Mouse (Mus musculus): ENCODE data around the gene Trim3. TPM values are rescaled to one million over a fixed set of nuclear protein-coding genes. Genes with fewer than 3 reads are reported as not detected.

Trim3 gene
- total RNA-seq (2014; rRNA removed) (6.3 and 10.2 TPM in 2 replicates), polyA plus RNA-seq (2012; rRNA removed) (10.9 and 14.9 TPM in 2 replicates)

DNA sequence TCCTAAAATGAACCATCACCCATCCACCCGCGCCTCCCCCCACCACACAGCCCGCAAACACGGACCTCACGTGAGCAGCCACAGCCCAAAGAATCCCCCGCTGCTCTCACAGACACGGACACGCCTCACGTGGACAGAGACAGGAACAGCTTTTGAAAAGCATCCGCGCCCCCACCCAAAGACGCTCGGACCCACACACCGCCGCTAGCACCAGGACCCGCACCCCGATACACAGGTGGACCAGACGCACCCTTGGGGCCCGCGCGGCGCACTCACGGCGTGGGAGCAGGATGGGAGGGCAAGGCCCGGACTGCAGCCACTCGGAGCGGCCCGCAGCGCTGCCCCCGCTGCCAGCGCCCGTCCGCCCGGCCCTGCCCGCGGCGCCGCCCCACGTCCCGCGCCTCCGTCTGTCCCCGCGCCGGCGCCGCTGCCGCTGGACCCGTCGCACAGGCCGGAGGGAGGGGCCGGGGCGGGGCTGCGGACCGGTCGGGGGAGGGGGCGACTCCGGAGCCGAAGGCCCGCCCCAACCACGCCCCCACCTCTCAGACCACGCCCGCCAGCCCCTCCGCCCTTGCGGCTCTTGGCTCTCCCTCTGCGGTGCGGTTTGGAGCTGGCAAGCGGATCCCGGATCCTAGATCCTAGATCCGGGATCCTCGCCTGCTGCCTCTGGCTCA lies at the start of gene Trim3:
Gene Trim3 (minus strand): TSS at position 445 of the 674 bp plus-strand sequence.
- H3K4me3 ChIP-seq (ENCODE audit: insufficient read depth, low read depth, low read length): peak within 1 kb of the TSS; percentile 86
- peaks cover 3% of the 10 kb centered on the region; the same call in 1 of the 2 replicates for H3K79me2 ChIP-seq (ENCODE audit: control insufficient read depth, insufficient read depth, low read length)
- no peaks in the 10 kb centered on the region for H3K27me3 ChIP-seq (ENCODE audit: control insufficient read depth, insufficient read depth, low read length)
- peak within 1 kb of the TSS; percentile 64 for H3K27ac ChIP-seq (replicated peaks; ENCODE audit: insufficient read depth, low read depth, low read length)
- peaks cover 2% of the 10 kb centered on the region; the same call in 1 of the 2 replicates for H3K36me3 ChIP-seq (ENCODE audit: control insufficient read depth, insufficient read depth, low read length)
- under 1% methylated on average over 65 of the region's 71 CpGs for WGBS
- DNase-seq (ENCODE audit: extremely low read depth, low read depth, low spot score): peak; percentile 78
- TF ChIP-seq POLR2A (IDR thresholded peaks at IDR 0.05; ENCODE audit: extremely low read depth, insufficient read depth, low read length): 0 out of 2 replicates have a peak, but pooled peaks have one; percentile 36
- TF ChIP-seq CTCF (IDR thresholded peaks at IDR 0.05; ENCODE audit: low read depth, low read length): no peak
- H3K4me1 ChIP-seq (ENCODE audit: control insufficient read depth, insufficient read depth, low read length): peaks cover 8% of the 10 kb centered on the region; the same call in 1 of the 2 replicates
- peak within 1 kb of the TSS; percentile 91 for H3K9ac ChIP-seq (ENCODE audit: low read depth, low read length)

DNA sequence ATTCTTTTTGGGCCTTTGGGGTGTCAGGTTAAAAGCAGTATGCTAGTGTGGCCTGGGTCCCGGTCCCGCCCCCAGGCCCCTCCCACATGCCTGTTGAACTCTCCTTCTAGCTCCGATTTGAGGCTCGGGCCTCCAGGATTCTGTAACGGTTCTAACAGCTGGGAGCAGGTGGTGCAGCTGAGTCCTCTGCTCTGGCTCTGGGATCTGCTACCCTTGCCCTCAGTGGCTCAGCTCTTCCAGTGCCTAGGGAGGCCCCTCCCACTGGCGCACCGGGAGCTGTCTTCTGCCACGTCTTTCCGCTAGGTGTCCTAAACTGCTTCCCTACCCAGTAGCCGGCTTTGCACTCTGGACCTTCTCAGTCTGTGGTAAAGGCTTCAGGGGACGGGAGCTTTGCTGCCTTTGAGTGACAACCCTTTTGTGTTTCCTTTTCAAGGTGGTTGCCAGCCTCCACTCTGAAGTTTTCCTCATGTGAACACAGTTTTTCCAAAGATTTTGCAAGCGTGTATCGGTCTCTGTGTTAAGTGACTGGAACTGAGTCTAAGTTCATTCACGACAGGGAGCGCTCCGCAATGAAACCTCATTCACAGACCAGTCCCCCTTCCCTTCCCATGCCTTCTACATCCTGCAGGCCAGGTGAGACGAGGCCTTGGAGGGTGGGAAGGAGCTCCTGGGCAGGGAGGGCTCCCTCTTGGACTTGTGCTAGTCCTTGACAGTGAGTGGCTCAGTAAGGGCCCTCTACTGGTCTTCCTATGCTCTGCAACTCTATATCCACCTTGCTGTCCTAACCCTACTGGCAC lies 17.5 kb upstream of the Trim3 start, which contains the start of gene Dnhd1:
Gene Dnhd1 (plus strand): TSS at position 189 of the 797 bp plus-strand sequence.
- Histone ChIP-seq H3K4me3 (ENCODE audit: insufficient read depth, low read depth, low read length) (peak within 1 kb of the TSS; percentile 59), H3K27me3 (ENCODE audit: control insufficient read depth, insufficient read depth, low read length) (no peaks in the 10 kb centered on the region), H3K36me3 (ENCODE audit: control insufficient read depth, insufficient read depth, low read length) (peaks cover 4% of the 10 kb centered on the region; the same call in 1 of the 2 replicates), H3K9ac (ENCODE audit: low read depth, low read length) (peak within 1 kb of the TSS; percentile 71), H3K27ac (replicated peaks; ENCODE audit: insufficient read depth, low read depth, low read length) (peak within 1 kb of the TSS; percentile 88), H3K79me2 (ENCODE audit: control insufficient read depth, insufficient read depth, low read length) (no peaks in the 10 kb centered on the region), H3K4me1 (ENCODE audit: control insufficient read depth, insufficient read depth, low read length) (peaks cover 7% of the 10 kb centered on the region; the same call in 1 of the 2 replicates)
- 1% methylated on average over 17 of the region's 17 CpGs for WGBS
- DNase-seq (ENCODE audit: extremely low read depth, low read depth, low spot score): peak; percentile 92
- TF ChIP-seq POLR2A (IDR thresholded peaks at IDR 0.05; ENCODE audit: extremely low read depth, insufficient read depth, low read length): peak; percentile 46
- peak; percentile 72 for TF ChIP-seq CTCF (IDR thresholded peaks at IDR 0.05; ENCODE audit: low read depth, low read length)

DNA sequence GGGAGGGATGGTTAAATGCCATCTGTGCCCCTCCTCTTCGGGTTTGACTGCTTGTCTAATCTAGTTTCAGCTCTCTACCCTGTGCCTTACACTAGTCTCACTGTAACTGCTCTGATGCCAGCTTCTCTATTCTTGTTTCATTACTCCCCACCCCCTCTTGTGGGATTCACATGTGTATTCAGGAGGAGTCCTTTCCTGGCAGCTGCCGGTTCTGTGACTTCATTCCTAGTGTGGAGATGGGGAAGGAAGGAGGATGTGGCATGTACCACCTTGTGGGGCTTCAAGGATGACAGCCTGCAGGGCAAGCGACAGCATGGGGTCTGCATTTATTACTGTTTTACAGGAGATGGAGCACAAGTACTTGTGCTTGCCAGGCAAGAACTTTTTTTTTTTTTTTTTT lies 8.6 kb upstream of the Trim3 start:
- DNase-seq (ENCODE audit: extremely low read depth, low read depth, low spot score): no peak
- TF ChIP-seq CTCF (IDR thresholded peaks at IDR 0.05; ENCODE audit: low read depth, low read length) (no peak), POLR2A (IDR thresholded peaks at IDR 0.05; ENCODE audit: extremely low read depth, insufficient read depth, low read length) (no peak)
- Histone ChIP-seq H3K79me2 (ENCODE audit: control insufficient read depth, insufficient read depth, low read length) (peaks cover 14% of the 10 kb centered on the region; the same call in 1 of the 2 replicates), H3K9ac (ENCODE audit: low read depth, low read length) (no peak overlapping the region; the same call in 1 of the 2 replicates), H3K27me3 (ENCODE audit: control insufficient read depth, insufficient read depth, low read length) (no peaks in the 10 kb centered on the region), H3K4me1 (ENCODE audit: control insufficient read depth, insufficient read depth, low read length) (peaks cover 13% of the 10 kb centered on the region), H3K4me3 (ENCODE audit: insufficient read depth, low read depth, low read length) (no peak overlapping the region), H3K27ac (replicated peaks; ENCODE audit: insufficient read depth, low read depth, low read length) (no peak overlapping the region), H3K36me3 (ENCODE audit: control insufficient read depth, insufficient read depth, low read length) (peaks cover 12% of the 10 kb centered on the region; the same call in 1 of the 2 replicates)
- 70% methylated on average over 3 of the region's 3 CpGs for WGBS

DNA sequence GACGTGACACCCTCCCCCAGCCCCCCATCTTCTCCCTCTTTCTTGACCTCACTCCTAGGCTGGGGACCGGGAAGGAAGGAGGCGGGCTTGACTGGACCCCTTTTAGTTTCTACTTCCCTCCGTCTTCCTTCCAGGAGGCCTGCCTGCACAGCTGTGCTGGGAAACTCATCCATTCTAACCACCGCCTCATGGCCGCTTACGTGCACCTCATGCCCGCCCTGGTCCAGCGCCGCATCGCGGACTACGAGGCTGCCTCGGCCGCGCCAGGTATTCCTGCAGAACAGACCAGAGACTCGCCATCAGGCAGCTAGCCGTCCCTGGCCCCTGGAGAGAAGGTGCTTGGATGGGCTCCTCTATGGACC lies 7.5 kb upstream of the Trim3 start:
- H3K27me3 ChIP-seq (ENCODE audit: control insufficient read depth, insufficient read depth, low read length): no peaks in the 10 kb centered on the region
- WGBS: under 1% methylated on average over 18 of the region's 18 CpGs

DNA sequence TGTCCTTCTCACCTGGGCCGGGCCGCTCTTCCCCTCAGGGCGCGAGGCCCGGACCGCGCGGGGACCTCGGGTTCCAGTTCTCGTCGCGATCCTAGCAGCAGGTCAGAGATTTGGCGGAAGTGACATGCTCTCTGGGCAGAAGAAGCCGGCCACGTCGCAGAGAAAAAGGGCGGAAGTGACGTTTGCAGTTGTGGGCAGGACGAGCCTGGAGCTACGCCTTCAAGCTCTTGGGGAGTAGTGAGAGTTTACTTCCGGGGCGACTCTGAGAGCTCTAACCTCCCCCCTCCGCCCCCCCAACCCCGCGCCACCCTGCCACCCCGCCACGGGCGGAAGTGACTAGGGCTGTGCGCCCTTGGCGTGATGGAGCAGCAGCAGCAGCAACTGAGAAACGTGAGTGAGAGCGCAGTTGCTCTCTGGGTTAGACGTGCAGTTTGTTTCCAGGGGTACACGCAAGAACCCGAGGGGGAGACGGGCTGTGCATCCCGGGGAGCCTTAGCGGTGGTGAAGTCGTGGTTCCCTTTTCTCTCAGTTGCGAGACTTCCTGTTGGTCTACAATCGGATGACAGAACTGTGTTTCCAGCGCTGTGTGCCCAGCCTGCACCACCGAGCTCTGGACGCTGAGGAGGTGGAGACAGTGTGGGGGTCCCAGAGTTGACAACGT lies 7.0 kb upstream of the Trim3 start, which contains the start of the genes Arfip2 and Gm45799:
Gene Arfip2 (minus strand): TSS at position 184 of the 661 bp plus-strand sequence.
Gene Gm45799 (plus strand): TSS at position 320 of the 661 bp plus-strand sequence.
- Histone ChIP-seq H3K27me3 (ENCODE audit: control insufficient read depth, insufficient read depth, low read length) (no peaks in the 10 kb centered on the region), H3K36me3 (ENCODE audit: control insufficient read depth, insufficient read depth, low read length) (peaks cover 12% of the 10 kb centered on the region; the same call in 1 of the 2 replicates)

More for the DNA sequence above, 7.5 kb upstream of the Trim3 start:
- peak overlapping the region; percentile 90 for H3K9ac ChIP-seq (ENCODE audit: low read depth, low read length)
- H3K79me2 ChIP-seq (ENCODE audit: control insufficient read depth, insufficient read depth, low read length): peaks cover 14% of the 10 kb centered on the region; the same call in 1 of the 2 replicates
- DNase-seq (ENCODE audit: extremely low read depth, low read depth, low spot score): no peak
- no peak for TF ChIP-seq POLR2A (IDR thresholded peaks at IDR 0.05; ENCODE audit: extremely low read depth, insufficient read depth, low read length)
- TF ChIP-seq CTCF (IDR thresholded peaks at IDR 0.05; ENCODE audit: low read depth, low read length): no peak
- peaks cover 13% of the 10 kb centered on the region for H3K4me1 ChIP-seq (ENCODE audit: control insufficient read depth, insufficient read depth, low read length)
- H3K27ac ChIP-seq (replicated peaks; ENCODE audit: insufficient read depth, low read depth, low read length): peak overlapping the region; percentile 86
- H3K4me3 ChIP-seq (ENCODE audit: insufficient read depth, low read depth, low read length): peak overlapping the region; percentile 94
- H3K36me3 ChIP-seq (ENCODE audit: control insufficient read depth, insufficient read depth, low read length): peaks cover 12% of the 10 kb centered on the region; the same call in 1 of the 2 replicates

More for the DNA sequence above, 7.0 kb upstream of the Trim3 start, which contains the start of the genes Arfip2 and Gm45799:
- Histone ChIP-seq H3K79me2 (ENCODE audit: control insufficient read depth, insufficient read depth, low read length) (peaks cover 14% of the 10 kb centered on the region; the same call in 1 of the 2 replicates), H3K4me1 (ENCODE audit: control insufficient read depth, insufficient read depth, low read length) (peaks cover 13% of the 10 kb centered on the region), H3K9ac (ENCODE audit: low read depth, low read length) (peak within 1 kb of the TSS; percentile 90), H3K4me3 (ENCODE audit: insufficient read depth, low read depth, low read length) (peak within 1 kb of the TSS; percentile 94), H3K27ac (replicated peaks; ENCODE audit: insufficient read depth, low read depth, low read length) (peak within 1 kb of the TSS; percentile 86)
- under 1% methylated on average over 45 of the region's 45 CpGs for WGBS
- TF ChIP-seq CTCF (IDR thresholded peaks at IDR 0.05; ENCODE audit: low read depth, low read length) (no peak), POLR2A (IDR thresholded peaks at IDR 0.05; ENCODE audit: extremely low read depth, insufficient read depth, low read length) (peak; percentile 61)
- peak; percentile 97 for DNase-seq (ENCODE audit: extremely low read depth, low read depth, low spot score)
